Mouse (Mus musculus) right cerebral cortex, postnatal 25 days (tissue): ENCODE data around the gene Bmp3.

Experiments used
- DNase-seq: peaks from one replicate; pipeline ENCODE4 v3.0.0; 2022

The Bmp3 gene

GRCm38 (mm10) chr5:98918716-98919115 lies 64.5 kb downstream of the Bmp3 start:
- DNase-seq, result no peak

DNA sequence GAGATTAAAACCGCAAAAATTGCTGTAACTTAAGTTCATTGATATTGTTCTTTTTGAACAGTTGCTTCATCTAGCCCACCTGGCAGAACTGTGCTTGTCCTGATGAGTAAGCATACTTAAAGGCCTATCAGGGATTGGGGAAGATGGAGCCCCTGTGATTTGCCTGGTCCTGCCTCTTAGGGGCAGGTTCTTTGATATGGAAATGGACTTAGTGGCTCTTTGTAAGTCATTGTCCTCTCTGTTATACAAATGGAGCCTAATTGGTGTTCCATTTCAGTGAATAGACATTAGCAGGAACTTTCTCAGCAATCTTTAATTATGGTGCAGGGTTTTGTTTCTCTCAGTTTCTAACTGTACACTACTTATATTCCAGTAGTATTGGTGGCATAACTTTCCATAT lies 67.4 kb downstream of the Bmp3 start:
- no peak for DNase-seq

DNA sequence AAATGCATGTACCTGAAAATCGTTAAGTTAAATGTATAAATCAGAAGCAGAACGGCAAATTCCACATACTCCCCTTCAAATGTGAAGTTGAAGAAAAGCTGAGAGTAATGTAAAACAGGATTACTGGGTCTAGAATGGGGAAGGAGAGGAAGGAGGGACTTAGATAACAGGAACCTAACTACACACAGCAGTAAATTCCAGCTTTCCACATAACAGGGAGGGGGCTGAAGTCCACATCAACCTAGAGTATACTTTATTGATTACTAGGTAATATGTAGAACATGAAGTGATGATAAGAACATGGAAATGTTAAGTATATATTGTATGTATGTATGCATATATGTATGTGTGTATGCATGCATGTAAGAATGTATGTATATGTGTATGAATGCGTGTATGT lies 68.7 kb downstream of the Bmp3 start:
- no peak for DNase-seq
